ENCODE assay signal across 22 mouse cellular contexts in the genomic region with DNA sequence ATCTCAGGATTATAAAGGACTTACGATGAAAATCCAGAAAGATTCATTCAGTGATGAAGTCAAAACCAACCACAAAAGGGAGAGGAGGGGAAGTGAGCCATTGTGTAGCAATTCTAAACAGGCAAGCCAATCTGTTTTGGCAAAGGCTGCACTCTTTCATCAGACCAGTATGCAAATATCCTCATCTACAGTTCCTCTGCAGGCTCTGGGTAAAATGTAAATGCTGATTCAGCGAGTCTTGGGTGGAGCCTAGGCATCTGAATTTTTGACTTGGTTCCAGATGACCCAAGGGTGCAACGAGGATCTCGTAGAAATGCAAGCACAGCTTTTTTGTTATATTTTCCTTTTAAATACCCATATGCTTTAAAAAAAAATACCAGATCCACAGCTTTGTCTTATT. TPM values are rescaled to one million over a fixed set of nuclear protein-coding genes. Genes with fewer than 3 reads are reported as not detected.
A peak's percentile ranks its signal among the peaks of the same experiment; 100 is the strongest.
DNase-seq lines count a peak whose midpoint lies in the region; ATAC-seq and TF ChIP-seq lines count a peak whose summit lies in the region.
"Had no signal": no experiment of that assay in that cellular context is flagged by ENCODE, and none has a peak within 500 bp of the region (broad histone marks: within the 10 kb centered on the region; RNA-seq: fewer than 3 reads in every experiment).

No protein-coding gene starts in this region.

- no peaks in the 10 kb centered on the region for H3K79me2 ChIP-seq in liver, adult 2 months (ENCODE audit: control insufficient read depth, insufficient read depth, low read length)

- H3K4me3 ChIP-seq in embryonic facial prominence, embryonic 14.5 days (ENCODE audit: low read depth, low read length) = no peak overlapping the region
- H3K4me3 ChIP-seq in embryonic facial prominence, embryonic 10.5 days = no peak overlapping the region
- H3K4me3 ChIP-seq in liver, adult 2 months (ENCODE audit: insufficient read depth, low read depth, low read length) = no peak overlapping the region
- H3K4me3 ChIP-seq in liver, embryonic 11.5 days (ENCODE audit: low read depth, low read length) = no peak overlapping the region
- H3K4me3 ChIP-seq in embryonic fibroblast, embryonic 13.5 days (ENCODE audit: insufficient read depth, low read length) = no peak overlapping the region
- no peak overlapping the region for H3K4me3 ChIP-seq in midbrain, embryonic 16.5 days (ENCODE audit: low read depth, low read length)
- H3K4me3 ChIP-seq: embryonic facial prominence, embryonic 13.5 days; heart, embryonic 10.5 days; hindbrain, embryonic 13.5 days; layer of hippocampus, adult 2 months; limb, embryonic 13.5 days had no signal

- TF ChIP-seq CTCF in liver, adult 2 months (IDR thresholded peaks at IDR 0.05; ENCODE audit: low read depth, low read length) = no peak
- TF ChIP-seq CTCF in embryonic fibroblast, embryonic 13.5 days (IDR thresholded peaks at IDR 0.05; ENCODE audit: borderline replicate concordance, insufficient read depth, low read length) = no peak

- no peaks in the 10 kb centered on the region for H3K36me3 ChIP-seq in embryonic facial prominence, embryonic 14.5 days (ENCODE audit: control insufficient read depth, insufficient read depth, low read length)
- H3K36me3 ChIP-seq in embryonic facial prominence, embryonic 10.5 days (replicated peaks) = no peaks in the 10 kb centered on the region
- no peaks in the 10 kb centered on the region for H3K36me3 ChIP-seq in liver, adult 2 months (ENCODE audit: control insufficient read depth, insufficient read depth, low read length)
- no peaks in the 10 kb centered on the region for H3K36me3 ChIP-seq in liver, embryonic 11.5 days (ENCODE audit: control insufficient read depth, insufficient read depth, low read length)
- no peaks in the 10 kb centered on the region for H3K36me3 ChIP-seq in midbrain, embryonic 16.5 days (ENCODE audit: control insufficient read depth, insufficient read depth, low read length)
- H3K36me3 ChIP-seq: embryonic facial prominence, embryonic 13.5 days; heart, embryonic 10.5 days; hindbrain, embryonic 13.5 days; limb, embryonic 13.5 days had no signal

- ATAC-seq in embryonic facial prominence, embryonic 14.5 days (ENCODE audit: low read depth) = no peak
- ATAC-seq in liver, embryonic 11.5 days (replicated peaks; ENCODE audit: low FRiP score) = no peak
- ATAC-seq in midbrain, embryonic 16.5 days = no peak

- peak; percentile 27 for DNase-seq in embryonic facial prominence, embryonic 14.5 days (ENCODE audit: low spot score)
- no peak for DNase-seq in embryonic facial prominence, embryonic 10.5 days (ENCODE audit: low spot score)
- DNase-seq in liver, adult 2 months (ENCODE audit: extremely low read depth, low read depth, low spot score) = peak; percentile 26
- DNase-seq in liver, embryonic 11.5 days (ENCODE audit: low spot score) = no peak
- peak; percentile 2 for DNase-seq in A20 (ENCODE audit: low read depth, low spot score)
- no peak for DNase-seq in layer of hippocampus, postnatal 14 days (ENCODE audit: low spot score in 2 of 2)
- DNase-seq: adrenal gland, adult 2 months; cerebellum, adult 11-12 months; gastrocnemius, postnatal 10 days; heart, postnatal 14 days; right cerebral cortex, adult 18-20 months; spleen, adult 18-20 months; thymus, adult 18-20 months had no signal

- no peak overlapping the region for H3K4me2 ChIP-seq in embryonic facial prominence, embryonic 14.5 days (ENCODE audit: low read depth, low read length)
- H3K4me2 ChIP-seq in liver, embryonic 11.5 days = no peak overlapping the region
- no peak overlapping the region for H3K4me2 ChIP-seq in midbrain, embryonic 16.5 days (ENCODE audit: low read length)
- H3K4me2 ChIP-seq: embryonic facial prominence, embryonic 13.5 days; hindbrain, embryonic 13.5 days; limb, embryonic 13.5 days had no signal

- no peak for TF ChIP-seq POLR2A in liver, adult 2 months (IDR thresholded peaks at IDR 0.05; ENCODE audit: extremely low read depth, insufficient read depth, low read length)
- TF ChIP-seq POLR2A in embryonic fibroblast, embryonic 13.5 days (IDR thresholded peaks at IDR 0.05; ENCODE audit: low read depth, low read length) = no peak

- no peak overlapping the region for H3K9ac ChIP-seq in embryonic facial prominence, embryonic 14.5 days (ENCODE audit: low read depth, low read length)
- no peak overlapping the region for H3K9ac ChIP-seq in liver, adult 2 months (ENCODE audit: low read depth, low read length)
- H3K9ac ChIP-seq in liver, embryonic 11.5 days (ENCODE audit: low read depth, low read length) = no peak overlapping the region
- no peak overlapping the region for H3K9ac ChIP-seq in midbrain, embryonic 16.5 days (ENCODE audit: low read depth, low read length)
- H3K9ac ChIP-seq: embryonic facial prominence, embryonic 13.5 days; hindbrain, embryonic 13.5 days; limb, embryonic 13.5 days had no signal

- no peak overlapping the region for H3K27ac ChIP-seq in embryonic facial prominence, embryonic 14.5 days (replicated peaks; ENCODE audit: low read depth, low read length)
- H3K27ac ChIP-seq in embryonic facial prominence, embryonic 10.5 days (replicated peaks) = no peak overlapping the region
- no peak overlapping the region for H3K27ac ChIP-seq in liver, adult 2 months (replicated peaks; ENCODE audit: insufficient read depth, low read depth, low read length)
- H3K27ac ChIP-seq in liver, embryonic 11.5 days (ENCODE audit: low read depth, low read length) = no peak overlapping the region
- H3K27ac ChIP-seq in embryonic fibroblast, embryonic 13.5 days (ENCODE audit: insufficient read depth, low read length) = peak overlapping the region; percentile 76
- H3K27ac ChIP-seq in midbrain, embryonic 16.5 days (ENCODE audit: low read length) = no peak overlapping the region
- H3K27ac ChIP-seq: embryonic facial prominence, embryonic 13.5 days; heart, embryonic 10.5 days; hindbrain, embryonic 13.5 days; kidney, postnatal 0 days; layer of hippocampus, adult 2 months; limb, embryonic 13.5 days had no signal

- H3K9me3 ChIP-seq in embryonic facial prominence, embryonic 14.5 days (ENCODE audit: control insufficient read depth, low read length) = no peaks in the 10 kb centered on the region
- no peaks in the 10 kb centered on the region for H3K9me3 ChIP-seq in embryonic facial prominence, embryonic 10.5 days
- H3K9me3 ChIP-seq in liver, embryonic 11.5 days (ENCODE audit: control insufficient read depth, low read length) = no peaks in the 10 kb centered on the region
- H3K9me3 ChIP-seq in midbrain, embryonic 16.5 days (replicated peaks; ENCODE audit: control insufficient read depth, low read length, poor library complexity, severe bottlenecking) = no peaks in the 10 kb centered on the region
- H3K9me3 ChIP-seq: embryonic facial prominence, embryonic 13.5 days; heart, embryonic 10.5 days; hindbrain, embryonic 13.5 days; limb, embryonic 13.5 days had no signal

- H3K4me1 ChIP-seq in embryonic facial prominence, embryonic 14.5 days (ENCODE audit: control insufficient read depth, insufficient read depth, low read length) = no peaks in the 10 kb centered on the region
- H3K4me1 ChIP-seq in embryonic facial prominence, embryonic 10.5 days = no peaks in the 10 kb centered on the region
- no peaks in the 10 kb centered on the region for H3K4me1 ChIP-seq in liver, adult 2 months (ENCODE audit: control insufficient read depth, insufficient read depth, low read length)
- no peaks in the 10 kb centered on the region for H3K4me1 ChIP-seq in liver, embryonic 11.5 days (replicated peaks; ENCODE audit: control insufficient read depth, insufficient read depth, low read length)
- H3K4me1 ChIP-seq in embryonic fibroblast, embryonic 13.5 days (ENCODE audit: control insufficient read depth, insufficient read depth, low read length) = peaks cover 9% of the 10 kb centered on the region
- no peaks in the 10 kb centered on the region for H3K4me1 ChIP-seq in midbrain, embryonic 16.5 days (ENCODE audit: control insufficient read depth, insufficient read depth, low read length)
- H3K4me1 ChIP-seq: heart, embryonic 10.5 days; hindbrain, embryonic 13.5 days; limb, embryonic 13.5 days had no signal

- no peaks in the 10 kb centered on the region for H3K27me3 ChIP-seq in embryonic facial prominence, embryonic 14.5 days (replicated peaks; ENCODE audit: control insufficient read depth, insufficient read depth, low read length)
- H3K27me3 ChIP-seq in embryonic facial prominence, embryonic 10.5 days (replicated peaks; ENCODE audit: low read depth, poor library complexity, severe bottlenecking) = no peaks in the 10 kb centered on the region
- no peaks in the 10 kb centered on the region for H3K27me3 ChIP-seq in liver, adult 2 months (ENCODE audit: control insufficient read depth, insufficient read depth, low read length)
- no peaks in the 10 kb centered on the region for H3K27me3 ChIP-seq in liver, embryonic 11.5 days (replicated peaks; ENCODE audit: control insufficient read depth, insufficient read depth, low read length)
- no peaks in the 10 kb centered on the region for H3K27me3 ChIP-seq in midbrain, embryonic 16.5 days (ENCODE audit: control insufficient read depth, insufficient read depth, low read depth, low read length)
- H3K27me3 ChIP-seq: embryonic facial prominence, embryonic 13.5 days; hindbrain, embryonic 13.5 days; limb, embryonic 13.5 days had no signal

- WGBS in embryonic facial prominence, embryonic 14.5 days = 51% methylated on average over 4 of the region's 4 CpGs
- WGBS in embryonic facial prominence, embryonic 10.5 days = 79% methylated on average over 4 of the region's 4 CpGs
- WGBS in liver, adult 2 months = 31% methylated on average over 4 of the region's 4 CpGs
- WGBS in liver, embryonic 11.5 days = 59% methylated on average over 4 of the region's 4 CpGs
- WGBS in midbrain, embryonic 16.5 days = 60% methylated on average over 4 of the region's 4 CpGs

RNA-seq across cellular contexts. Expression of gene Srpx, which starts 9.0 kb away (rescaled TPM):
- polyA plus RNA-seq in embryonic facial prominence, embryonic 14.5 days (2014; fragmentation: Nextera tagmentation; extraction: Ambion mirVana) = 84.8 and 85.3 TPM in 2 replicates
- polyA plus RNA-seq in embryonic facial prominence, embryonic 10.5 days (2016; fragmentation: Nextera tagmentation; extraction: Ambion mirVana) = 3.1 and 3.6 TPM in 2 replicates
- 0.20 and 0.46 TPM in 2 replicates for total RNA-seq in liver, adult 2 months (2014; rRNA removed)
- polyA plus RNA-seq in liver, adult 2 months (2012; rRNA removed) = 0.30 and 1.4 TPM in 2 replicates
- polyA plus RNA-seq in liver, embryonic 11.5 days (2014; fragmentation: Nextera tagmentation; extraction: Ambion mirVana) = 2.2 and 2.3 TPM in 2 replicates
- polyA plus RNA-seq in embryonic fibroblast, embryonic 13.5 days (2011; ENCODE audit: insufficient read length, low read depth, missing spikeins) = 46.9 and 95.8 TPM in 2 replicates
- polyA plus RNA-seq in midbrain, embryonic 16.5 days (2015; fragmentation: Nextera tagmentation; extraction: Ambion mirVana) = 2.1 and 2.6 TPM in 2 replicates
- total RNA-seq in layer of hippocampus, postnatal 14 days (2021) = under 1 TPM; 0.52 to 0.53 TPM
- polyA plus RNA-seq: C2C12 had no signal

Comparison
In these comparisons a context has a peak if more than half of its experiments do, and no peak if none do; other contexts are left out.
1. DNase-seq: peak in embryonic facial prominence, embryonic 14.5 days (single experiment), liver, adult 2 months (single experiment) and A20 (single experiment); none in embryonic facial prominence, embryonic 10.5 days (single experiment), liver, embryonic 11.5 days (single experiment) and layer of hippocampus, postnatal 14 days (0 of 2).
2. RNA of gene Srpx, which starts 9.0 kb away (polyA plus RNA-seq): 46.9 to 95.8 TPM in embryonic fibroblast, embryonic 13.5 days and 84.8 to 85.3 TPM in embryonic facial prominence, embryonic 14.5 days; 3.1 to 3.6 TPM in embryonic facial prominence, embryonic 10.5 days, 2.1 to 2.6 TPM in midbrain, embryonic 16.5 days, 2.2 to 2.3 TPM in liver, embryonic 11.5 days and 0.30 to 1.4 TPM in liver, adult 2 months; every median in the first group is over 10 times any median in the second.